Mouse (Mus musculus) forebrain, embryonic 16.5 days (tissue): ENCODE data around the gene Klrb1c. TPM values are rescaled to one million over a fixed set of nuclear protein-coding genes. Genes with fewer than 3 reads are reported as not detected.
A peak's percentile ranks its signal among the peaks of the same experiment; 100 is the strongest.
"Not testable (repeated sequence)": the region's sequence is repeated elsewhere in the genome, so short reads cannot be mapped to it uniquely, and the experiment has no call there.

ENCODE experiments used
- ATAC-seq: fragments of 200-750 bp; cut with Nextera tagmentation; 2 replicates; pipeline ENCODE4 v1.8.0; 2017; ENCODE audit warnings: mild to moderate bottlenecking, moderate library complexity
- H3K27ac ChIP-seq: fragments of 300-500 bp; sonication (generic); 2 replicates; pipeline ENCODE4 v1.5.1; 2014; ENCODE audit warnings: low read length, control low read depth
- H3K27me3 ChIP-seq: fragments of 300-500 bp; sonication (generic); replicated peaks from 2 replicates; pipeline ENCODE4 v1.6.1; 2014; ENCODE audit warnings: low read length; ENCODE audit not compliant: control insufficient read depth, insufficient read depth
- H3K36me3 ChIP-seq: fragments of 300-500 bp; sonication (generic); 2 replicates; pipeline ENCODE4 v1.6.1; 2014; ENCODE audit not compliant: control insufficient read depth, insufficient read depth
- H3K4me1 ChIP-seq: fragments of 300-500 bp; sonication (generic); replicated peaks from 2 replicates; pipeline ENCODE4 v1.6.1; 2014; ENCODE audit warnings: low read length; ENCODE audit not compliant: control insufficient read depth, insufficient read depth
- H3K4me2 ChIP-seq: fragments of 300-500 bp; sonication (generic); 2 replicates; pipeline ENCODE4 v1.6.1; 2014; ENCODE audit warnings: mild to moderate bottlenecking, low read length, control low read depth
- H3K4me3 ChIP-seq: fragments of 300-500 bp; sonication (generic); replicated peaks from 2 replicates; pipeline ENCODE4 v1.5.1; 2014; ENCODE audit warnings: mild to moderate bottlenecking, low read length, control low read depth
- H3K9ac ChIP-seq: fragments of 300-500 bp; sonication (generic); replicated peaks from 2 replicates; pipeline ENCODE4 v1.6.1; 2014; ENCODE audit warnings: low read depth, low read length, control low read depth
- H3K9me3 ChIP-seq: fragments of 300-500 bp; sonication (generic); 2 replicates; pipeline ENCODE4 v1.6.1; 2016; ENCODE audit warnings: low read length; ENCODE audit not compliant: control insufficient read depth
- WGBS: fragments of 180-500 bp; shearing (Covaris S2); extraction: QIAGEN DNeasy Blood & Tissue Kit; methylation state at CpG from one replicate; pipeline ENCODE4 v1.1.7; 2014; 5-methylcytosine and 5-hydroxymethylcytosine counted together
- polyA plus RNA-seq: library from polyadenylated mRNA; unstranded; fragments of >200 nt; fragmentation: Nextera tagmentation; extraction: Ambion mirVana; gene quantifications from 2 replicates; pipeline ENCODE4 v1.2.1, GENCODE M21; 2015

Gene Klrb1c
- polyA plus RNA-seq, 1 experiment from 2014 or later: 0.15 TPM

- peak overlapping the region; percentile 65 for H3K4me3 ChIP-seq
- peak overlapping the region; percentile 74 for H3K4me2 ChIP-seq
- peak; percentile 69 for ATAC-seq
- not testable (repeated sequence) for H3K36me3 ChIP-seq, H3K27me3 ChIP-seq, H3K9me3 ChIP-seq
- peaks cover 13% of the 10 kb centered on the region for H3K4me1 ChIP-seq
- under 1% methylated on average over 49 of the region's 49 CpGs for WGBS
- peak overlapping the region; percentile 61 for H3K9ac ChIP-seq
- peak overlapping the region; percentile 86 for H3K27ac ChIP-seq
These were observed 10.3 kb upstream of the Klrb1c start for GRCm38 (mm10) chr6:128799144-128799895.

DNA sequence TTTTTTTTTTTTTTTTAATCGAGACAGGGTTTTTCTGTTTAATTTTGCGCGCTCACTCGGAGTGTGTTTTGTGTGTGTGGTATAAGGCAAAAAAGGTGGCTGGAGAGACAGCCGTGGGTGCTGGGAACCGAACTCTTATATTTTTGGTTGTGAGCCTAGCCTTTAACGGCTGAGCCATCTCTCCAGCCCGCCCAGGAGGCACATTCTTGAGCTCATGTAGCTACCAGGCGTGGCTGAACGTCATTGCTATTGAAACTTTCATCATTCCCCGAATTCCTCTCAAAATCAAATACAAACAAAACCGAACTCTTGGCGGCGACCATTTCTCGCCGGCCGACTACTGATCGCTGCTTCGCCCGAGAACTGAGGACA, 9.7 kb upstream of the Klrb1c start:
- WGBS: 0% methylated on average over 20 of the region's 20 CpGs

GRCm38 (mm10) chr6:128797936-128798771, 9.1 kb upstream of the Klrb1c start:
- Histone ChIP-seq H3K27ac (peak overlapping the region; percentile 32; the same call in 1 of the 2 replicates), H3K9me3 (no peaks in the 10 kb centered on the region), H3K4me3 (peak overlapping the region; percentile 65), H3K4me2 (peak overlapping the region; percentile 74), H3K4me1 (peaks cover 13% of the 10 kb centered on the region), H3K36me3 (no peaks in the 10 kb centered on the region), H3K9ac (peak overlapping the region; percentile 50), H3K27me3 (no peaks in the 10 kb centered on the region)
- WGBS: 10% methylated on average over 15 of the region's 15 CpGs
- no peak for ATAC-seq

More for the DNA sequence above, 9.7 kb upstream of the Klrb1c start:
- Histone ChIP-seq H3K4me2 (peak overlapping the region; percentile 74), H3K9ac (peak overlapping the region; percentile 61), H3K27ac (peak overlapping the region; percentile 86), H3K4me1 (peaks cover 13% of the 10 kb centered on the region), H3K4me3 (peak overlapping the region; percentile 65)
- not testable (repeated sequence) for H3K36me3 ChIP-seq, H3K27me3 ChIP-seq, H3K9me3 ChIP-seq
- peak; percentile 51 for ATAC-seq

- Histone ChIP-seq H3K9ac (peak overlapping the region; percentile 50; the same call in 1 of the 2 replicates), H3K9me3 (no peaks in the 10 kb centered on the region), H3K4me2 (peak overlapping the region; percentile 74), H3K27ac (no peak overlapping the region), H3K4me3 (peak overlapping the region; percentile 65; the same call in 1 of the 2 replicates), H3K36me3 (no peaks in the 10 kb centered on the region), H3K27me3 (no peaks in the 10 kb centered on the region), H3K4me1 (peaks cover 10% of the 10 kb centered on the region)
- 79% methylated on average over 12 of the region's 12 CpGs for WGBS
- ATAC-seq: no peak
These were observed 8.3 kb upstream of the Klrb1c start for GRCm38 (mm10) chr6:128797185-128797905.

DNA sequence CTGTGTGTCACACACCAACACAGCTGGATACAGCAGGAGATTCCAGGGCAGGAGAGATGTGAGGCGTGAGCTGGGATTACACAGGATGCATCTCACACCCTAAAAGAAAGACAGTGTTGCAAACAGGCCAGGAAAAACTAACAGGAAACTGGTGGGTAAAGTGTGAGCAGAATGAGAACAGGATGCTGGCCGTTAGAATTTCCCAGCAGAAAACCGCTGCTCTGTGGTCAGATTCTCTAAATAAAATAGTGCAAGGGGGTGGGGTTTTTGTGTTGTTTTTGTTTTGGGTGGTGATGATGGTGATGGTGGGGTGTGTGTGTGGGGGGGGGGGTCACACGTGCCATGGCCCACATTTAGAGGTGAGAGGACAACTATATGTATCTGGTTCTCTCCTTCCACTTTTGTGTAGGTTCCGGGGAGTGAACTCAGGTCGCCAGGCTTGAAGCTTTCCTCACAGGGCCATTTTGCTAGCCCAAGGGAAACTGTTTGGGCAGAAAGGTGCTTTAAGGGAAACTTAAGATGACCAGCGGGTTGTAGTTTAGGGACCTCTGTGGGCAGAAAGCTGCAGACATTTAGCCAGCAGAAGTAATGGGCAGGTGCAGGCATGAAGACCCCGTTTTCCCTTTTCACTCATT, 7.4 kb upstream of the Klrb1c start:
- H3K27me3 ChIP-seq: no peaks in the 10 kb centered on the region
- H3K9me3 ChIP-seq: no peaks in the 10 kb centered on the region
- no peaks in the 10 kb centered on the region for H3K36me3 ChIP-seq
- no peak for ATAC-seq
- H3K9ac ChIP-seq: no peak overlapping the region
- 76% methylated on average over 7 of the region's 8 CpGs for WGBS
- H3K4me1 ChIP-seq: peaks cover 10% of the 10 kb centered on the region
- H3K27ac ChIP-seq: no peak overlapping the region
- H3K4me3 ChIP-seq: no peak overlapping the region
- H3K4me2 ChIP-seq: no peak overlapping the region

DNA sequence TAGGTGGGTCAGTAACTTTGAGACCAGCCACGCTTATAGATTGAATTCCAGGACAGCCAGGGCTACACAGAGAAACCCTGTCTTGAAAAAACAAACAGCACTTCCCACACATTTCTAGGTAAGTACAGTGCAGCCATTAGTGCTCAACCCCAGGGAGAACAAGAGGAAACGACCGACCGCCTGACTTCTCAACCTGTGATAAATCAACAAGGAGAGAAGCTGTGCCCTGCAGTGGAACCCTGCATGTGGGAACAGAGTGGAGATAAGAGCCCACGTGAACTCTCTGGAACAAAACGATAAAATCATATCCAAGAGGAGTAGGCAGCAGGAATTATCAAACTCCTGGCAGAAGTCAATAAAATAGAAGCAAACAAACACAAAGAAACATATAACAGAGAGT, 4.7 kb upstream of the Klrb1c start:
- no peaks in the 10 kb centered on the region for H3K9me3 ChIP-seq
- 74% methylated on average over 6 of the region's 6 CpGs for WGBS
- no peaks in the 10 kb centered on the region for H3K36me3 ChIP-seq
- no peak overlapping the region for H3K27ac ChIP-seq
- no peaks in the 10 kb centered on the region for H3K27me3 ChIP-seq
- H3K4me3 ChIP-seq: no peak overlapping the region
- H3K9ac ChIP-seq: no peak overlapping the region
- peaks cover 7% of the 10 kb centered on the region for H3K4me1 ChIP-seq
- no peak for ATAC-seq
- no peak overlapping the region for H3K4me2 ChIP-seq

DNA sequence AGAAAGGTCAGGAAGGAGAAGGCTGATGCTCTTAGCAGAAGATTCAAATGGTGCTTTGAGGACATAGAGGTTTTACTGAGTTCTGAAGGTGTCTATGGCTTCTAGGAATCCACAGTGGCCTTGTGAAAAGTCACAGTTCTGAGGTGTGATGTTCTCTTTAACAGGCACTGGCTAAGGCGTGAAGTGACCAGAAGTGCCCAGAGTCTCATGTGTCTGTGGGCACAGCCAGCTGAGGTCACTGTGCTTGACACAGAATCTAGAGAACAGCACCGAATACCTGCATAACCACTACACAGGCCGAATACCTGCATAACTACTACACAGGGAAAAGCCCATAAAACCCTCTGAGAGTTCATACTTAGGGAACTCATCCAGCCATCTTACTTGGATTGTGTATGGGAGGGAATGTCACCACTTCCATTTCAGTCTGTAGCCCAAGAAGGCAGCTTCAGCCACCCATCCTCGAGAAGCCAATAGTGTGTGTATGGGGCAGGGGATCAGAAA, 1.5 kb upstream of the Klrb1c start:
- WGBS: 89% methylated on average over 4 of the region's 4 CpGs
- ATAC-seq, H3K4me3 ChIP-seq, H3K9ac ChIP-seq, H3K27me3 ChIP-seq, H3K36me3 ChIP-seq, H3K27ac ChIP-seq, H3K9me3 ChIP-seq, H3K4me1 ChIP-seq, H3K4me2 ChIP-seq: not testable (repeated sequence)

GRCm38 (mm10) chr6:128788517-128788916, 498 bp downstream of the Klrb1c start:
- 67% methylated on average over 1 of the region's 1 CpGs for WGBS

More at GRCm38 (mm10) chr6:128788517-128788916, 498 bp downstream of the Klrb1c start:
- H3K27ac ChIP-seq: no peak overlapping the region
- H3K9ac ChIP-seq: no peak overlapping the region
- no peak for ATAC-seq
- H3K4me2 ChIP-seq: no peak overlapping the region
- H3K9me3 ChIP-seq: no peaks in the 10 kb centered on the region
- H3K27me3 ChIP-seq: no peaks in the 10 kb centered on the region
- no peak overlapping the region for H3K4me3 ChIP-seq
- no peaks in the 10 kb centered on the region for H3K4me1 ChIP-seq
- H3K36me3 ChIP-seq: no peaks in the 10 kb centered on the region
